ENCODE assay signal across 23 mouse cellular contexts in genomic region chr10:20975963-20976362, GRCm38 (mm10). TPM values are rescaled to one million over a fixed set of nuclear protein-coding genes. Genes with fewer than 3 reads are reported as not detected.
A peak's percentile ranks its signal among the peaks of the same experiment; 100 is the strongest.
DNase-seq lines count a peak whose midpoint lies in the region; ATAC-seq and TF ChIP-seq lines count a peak whose summit lies in the region.
"Had no signal": no experiment of that assay in that cellular context is flagged by ENCODE, and none has a peak within 500 bp of the region (broad histone marks: within the 10 kb centered on the region; RNA-seq: fewer than 3 reads in every experiment).

No protein-coding gene starts in this region.

- no peak overlapping the region for H3K4me3 ChIP-seq in kidney, postnatal 0 days (replicated peaks; ENCODE audit: low read depth, low read length)
- no peak overlapping the region for H3K4me3 ChIP-seq in kidney, embryonic 15.5 days (replicated peaks)
- H3K4me3 ChIP-seq in midbrain, postnatal 0 days (ENCODE audit: low read depth, low read length) = no peak overlapping the region
- H3K4me3 ChIP-seq in midbrain, embryonic 11.5 days (ENCODE audit: low read depth, low read length) = no peak overlapping the region
- no peak overlapping the region for H3K4me3 ChIP-seq in stomach, postnatal 0 days (ENCODE audit: low read depth, low read length)
- H3K4me3 ChIP-seq: embryonic facial prominence, embryonic 12.5 days; hindbrain, embryonic 15.5 days; liver, embryonic 13.5 days; midbrain, embryonic 13.5 days had no signal

- TF ChIP-seq CTCF in kidney, postnatal 0 days (IDR thresholded peaks at IDR 0.05; ENCODE audit: low read depth) = peak; percentile 66
- TF ChIP-seq CTCF in midbrain, postnatal 0 days (IDR thresholded peaks at IDR 0.05) = peak; percentile 59
- peak; percentile 70 for TF ChIP-seq CTCF in stomach, postnatal 0 days (IDR thresholded peaks at IDR 0.05; ENCODE audit: low read depth)

- H3K4me2 ChIP-seq in kidney, postnatal 0 days (ENCODE audit: low read length) = no peak overlapping the region
- no peak overlapping the region for H3K4me2 ChIP-seq in kidney, embryonic 15.5 days
- H3K4me2 ChIP-seq in midbrain, postnatal 0 days (ENCODE audit: low read depth, low read length, poor library complexity, severe bottlenecking) = no peak overlapping the region
- H3K4me2 ChIP-seq in midbrain, embryonic 11.5 days = no peak overlapping the region
- H3K4me2 ChIP-seq in stomach, postnatal 0 days (replicated peaks; ENCODE audit: low read depth) = no peak overlapping the region
- H3K4me2 ChIP-seq: embryonic facial prominence, embryonic 12.5 days; hindbrain, embryonic 15.5 days; liver, embryonic 13.5 days; midbrain, embryonic 13.5 days had no signal

- H3K27ac ChIP-seq in kidney, postnatal 0 days = no peak overlapping the region
- H3K27ac ChIP-seq in kidney, embryonic 15.5 days = no peak overlapping the region
- no peak overlapping the region for H3K27ac ChIP-seq in midbrain, postnatal 0 days (ENCODE audit: low read depth, low read length)
- H3K27ac ChIP-seq in midbrain, embryonic 11.5 days (ENCODE audit: low read depth, low read length) = no peak overlapping the region
- H3K27ac ChIP-seq in stomach, postnatal 0 days (replicated peaks) = no peak overlapping the region
- H3K27ac ChIP-seq: embryonic facial prominence, embryonic 12.5 days; hindbrain, embryonic 15.5 days; liver, embryonic 13.5 days; midbrain, embryonic 13.5 days had no signal

- H3K27me3 ChIP-seq in kidney, postnatal 0 days (ENCODE audit: insufficient read depth, low read length) = no peaks in the 10 kb centered on the region
- H3K27me3 ChIP-seq in kidney, embryonic 15.5 days = no peaks in the 10 kb centered on the region
- no peaks in the 10 kb centered on the region for H3K27me3 ChIP-seq in midbrain, postnatal 0 days (ENCODE audit: insufficient read depth, low read length)
- H3K27me3 ChIP-seq in midbrain, embryonic 11.5 days (ENCODE audit: control insufficient read depth, insufficient read depth, low read length) = no peaks in the 10 kb centered on the region
- no peaks in the 10 kb centered on the region for H3K27me3 ChIP-seq in stomach, postnatal 0 days (ENCODE audit: control insufficient read depth, insufficient read depth, low read length)
- H3K27me3 ChIP-seq: embryonic facial prominence, embryonic 12.5 days; hindbrain, embryonic 15.5 days; liver, embryonic 13.5 days; midbrain, embryonic 13.5 days had no signal

- H3K36me3 ChIP-seq in kidney, postnatal 0 days (ENCODE audit: insufficient read depth, low read length) = no peaks in the 10 kb centered on the region
- peaks cover 6% of the 10 kb centered on the region; the same call in 1 of the 2 replicates for H3K36me3 ChIP-seq in kidney, embryonic 15.5 days
- H3K36me3 ChIP-seq in midbrain, postnatal 0 days (ENCODE audit: insufficient read depth, low read length) = peaks cover 32% of the 10 kb centered on the region
- H3K36me3 ChIP-seq in midbrain, embryonic 11.5 days (ENCODE audit: control insufficient read depth, insufficient read depth, low read length) = no peaks in the 10 kb centered on the region
- no peaks in the 10 kb centered on the region for H3K36me3 ChIP-seq in stomach, postnatal 0 days (ENCODE audit: control insufficient read depth, insufficient read depth, low read length)
- H3K36me3 ChIP-seq: embryonic facial prominence, embryonic 12.5 days had no signal

- ATAC-seq in kidney, postnatal 0 days (replicated peaks; ENCODE audit: low FRiP score, low read depth) = no peak
- no peak for ATAC-seq in kidney, embryonic 15.5 days (replicated peaks; ENCODE audit: low FRiP score)
- no peak for ATAC-seq in midbrain, postnatal 0 days (ENCODE audit: low FRiP score)
- no peak for ATAC-seq in midbrain, embryonic 11.5 days (ENCODE audit: low FRiP score)
- no peak for ATAC-seq in stomach, postnatal 0 days (ENCODE audit: low FRiP score, low TSS enrichment)
- ATAC-seq: midbrain, embryonic 13.5 days had no signal

- 82% methylated on average over 3 of the region's 3 CpGs for WGBS in kidney, postnatal 0 days
- WGBS in kidney, embryonic 15.5 days = 84% methylated on average over 3 of the region's 3 CpGs
- 76% methylated on average over 3 of the region's 3 CpGs for WGBS in midbrain, postnatal 0 days
- 71% methylated on average over 3 of the region's 3 CpGs for WGBS in midbrain, embryonic 11.5 days
- WGBS in stomach, postnatal 0 days = 79% methylated on average over 3 of the region's 3 CpGs

- no peak for TF ChIP-seq EP300 in stomach, postnatal 0 days (optimal IDR thresholded peaks at IDR 0.05)

- H3K4me1 ChIP-seq in kidney, postnatal 0 days (replicated peaks; ENCODE audit: insufficient read depth, low read length) = no peaks in the 10 kb centered on the region
- no peaks in the 10 kb centered on the region for H3K4me1 ChIP-seq in kidney, embryonic 15.5 days
- no peaks in the 10 kb centered on the region for H3K4me1 ChIP-seq in midbrain, postnatal 0 days (ENCODE audit: insufficient read depth, low read length)
- H3K4me1 ChIP-seq in midbrain, embryonic 11.5 days (ENCODE audit: control insufficient read depth, insufficient read depth, low read length) = no peaks in the 10 kb centered on the region
- H3K4me1 ChIP-seq in stomach, postnatal 0 days (replicated peaks; ENCODE audit: control insufficient read depth, insufficient read depth) = no peaks in the 10 kb centered on the region
- H3K4me1 ChIP-seq: embryonic facial prominence, embryonic 12.5 days; hindbrain, embryonic 15.5 days; liver, embryonic 13.5 days; midbrain, embryonic 13.5 days had no signal

- no peaks in the 10 kb centered on the region for H3K9me3 ChIP-seq in kidney, postnatal 0 days (replicated peaks; ENCODE audit: low read length)
- H3K9me3 ChIP-seq in kidney, embryonic 15.5 days (replicated peaks) = no peaks in the 10 kb centered on the region
- H3K9me3 ChIP-seq in midbrain, postnatal 0 days (ENCODE audit: low read length) = no peaks in the 10 kb centered on the region
- no peaks in the 10 kb centered on the region for H3K9me3 ChIP-seq in midbrain, embryonic 11.5 days (ENCODE audit: control insufficient read depth, low read length)
- H3K9me3 ChIP-seq in stomach, postnatal 0 days (ENCODE audit: control insufficient read depth, low read length) = no peaks in the 10 kb centered on the region
- H3K9me3 ChIP-seq: embryonic facial prominence, embryonic 12.5 days; hindbrain, embryonic 15.5 days; liver, embryonic 13.5 days; midbrain, embryonic 13.5 days had no signal

- no peak overlapping the region for H3K9ac ChIP-seq in kidney, postnatal 0 days (ENCODE audit: low read depth, low read length)
- H3K9ac ChIP-seq in kidney, embryonic 15.5 days = no peak overlapping the region
- no peak overlapping the region for H3K9ac ChIP-seq in midbrain, postnatal 0 days (replicated peaks; ENCODE audit: low read length, poor library complexity, severe bottlenecking)
- H3K9ac ChIP-seq in midbrain, embryonic 11.5 days (ENCODE audit: low read length) = no peak overlapping the region
- H3K9ac ChIP-seq in stomach, postnatal 0 days (ENCODE audit: low read length) = no peak overlapping the region
- H3K9ac ChIP-seq: embryonic facial prominence, embryonic 12.5 days; hindbrain, embryonic 15.5 days; liver, embryonic 13.5 days; midbrain, embryonic 13.5 days had no signal

- DNase-seq in embryo, embryonic 11 days = peak; percentile 13
- no peak for DNase-seq in embryo, embryonic 10 days (ENCODE audit: low spot score)
- peak; percentile 44 for DNase-seq in kidney, postnatal 0 days (ENCODE audit: low spot score)
- DNase-seq in midbrain, postnatal 0 days (ENCODE audit: low spot score) = no peak
- no peak for DNase-seq in midbrain, embryonic 11.5 days (ENCODE audit: low spot score, missing footprints)
- no peak for DNase-seq in stomach, postnatal 0 days (ENCODE audit: low spot score)
- DNase-seq in urinary bladder, postnatal 36 days (ENCODE audit: low spot score in 2 of 2) = no peak
- DNase-seq: cerebellum, adult 11 months; cerebellum, postnatal 25 days; gastrocnemius, postnatal 14 days; heart, postnatal 14 days; kidney, adult 2 months; kidney, postnatal 4 days; layer of hippocampus, postnatal 36 days; left cerebral cortex, postnatal 4 days; liver, embryonic 13.5 days; lung, postnatal 14 days; right cerebral cortex, adult 18-20 months; thymus, adult 18-20 months had no signal

RNA-seq across cellular contexts. Expression of gene Ahi1, which starts 23.6 kb away (rescaled TPM):
- polyA plus RNA-seq in kidney, postnatal 0 days (2015; fragmentation: Nextera tagmentation; extraction: Ambion mirVana) = 6.7 and 7.2 TPM in 2 replicates
- polyA plus RNA-seq in kidney, embryonic 15.5 days (2015; fragmentation: Nextera tagmentation; extraction: Ambion mirVana) = 8.5 and 10.6 TPM in 2 replicates
- total RNA-seq in midbrain, postnatal 0 days (2014; rRNA removed) = 304 and 386 TPM in 2 replicates
- 189 and 206 TPM in 2 replicates for polyA plus RNA-seq in midbrain, postnatal 0 days (2015; fragmentation: Nextera tagmentation; extraction: Ambion mirVana)
- 29.4 and 32.2 TPM in 2 replicates for polyA plus RNA-seq in midbrain, embryonic 11.5 days (2014; fragmentation: Nextera tagmentation; extraction: Ambion mirVana)
- polyA plus RNA-seq in stomach, postnatal 0 days (2015; fragmentation: Nextera tagmentation; extraction: Ambion mirVana) = 4.2 and 4.5 TPM in 2 replicates

Comparison
In these comparisons a context has a peak if more than half of its experiments do, and no peak if none do; other contexts are left out.
1. DNase-seq: peak in embryo, embryonic 11 days (single experiment) and kidney, postnatal 0 days (single experiment); none in embryo, embryonic 10 days (single experiment), midbrain, postnatal 0 days (single experiment), midbrain, embryonic 11.5 days (single experiment), stomach, postnatal 0 days (single experiment) and urinary bladder, postnatal 36 days (0 of 2).
2. Peak in every context shown above with its lines, with median percentiles within 50 percentile points of each other: CTCF ChIP-seq.